Mouse (Mus musculus): ENCODE results near the gene Ctns. TPM values are rescaled to one million over a fixed set of nuclear protein-coding genes. Genes with fewer than 3 reads are reported as not detected.

Gene Ctns
- total and polyA plus RNA-seq, 2 experiments from 2014 or later, result 10.3 to 17.0 TPM

DNA sequence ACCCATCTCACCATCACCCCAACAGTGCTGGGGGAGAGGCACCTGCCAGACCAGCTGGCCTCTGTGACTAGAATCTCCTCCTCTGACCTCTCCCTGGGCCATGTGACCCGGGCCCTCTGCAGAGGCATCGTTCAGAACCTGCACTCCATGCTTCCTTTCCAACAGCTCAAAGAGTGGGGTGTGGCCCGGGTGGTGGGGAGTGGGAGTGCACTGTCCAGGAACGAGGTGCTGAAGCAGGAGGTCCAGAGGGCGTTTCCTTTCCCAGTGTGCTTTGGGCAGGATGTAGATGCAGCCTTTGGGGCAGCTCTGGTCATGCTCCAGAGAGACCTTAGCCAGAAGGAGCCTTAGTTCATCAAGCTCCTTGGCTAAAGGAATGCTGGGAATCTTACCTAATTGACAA lies 24.0 kb upstream of the Ctns start:
- DNase-seq (ENCODE audit: low spot score) (no peak), ATAC-seq (ENCODE audit: insufficient read depth, low read depth) (no peak)
- Histone ChIP-seq H3K9me3 (replicated peaks; ENCODE audit: control insufficient read depth, low read length) (no peaks in the 10 kb centered on the region), H3K4me1 (ENCODE audit: control insufficient read depth, insufficient read depth) (no peaks in the 10 kb centered on the region), H3K36me3 (replicated peaks; ENCODE audit: control insufficient read depth, insufficient read depth, low read length) (no peaks in the 10 kb centered on the region), H3K9ac (replicated peaks; ENCODE audit: low read depth, low read length) (no peak overlapping the region), H3K27ac (ENCODE audit: low read depth) (no peak overlapping the region), H3K4me2 (ENCODE audit: low read depth, low read length) (no peak overlapping the region), H3K27me3 (ENCODE audit: control insufficient read depth, insufficient read depth, low read length) (no peaks in the 10 kb centered on the region), H3K4me3 (ENCODE audit: low read depth, low read length) (no peak overlapping the region)
- TF ChIP-seq EP300 (IDR thresholded peaks at IDR 0.05; ENCODE audit: low read depth), result no peak
- TF ChIP-seq CTCF (IDR thresholded peaks at IDR 0.05; ENCODE audit: low read depth), result no peak
- 26% methylated on average over 5 of the region's 5 CpGs for WGBS

DNA sequence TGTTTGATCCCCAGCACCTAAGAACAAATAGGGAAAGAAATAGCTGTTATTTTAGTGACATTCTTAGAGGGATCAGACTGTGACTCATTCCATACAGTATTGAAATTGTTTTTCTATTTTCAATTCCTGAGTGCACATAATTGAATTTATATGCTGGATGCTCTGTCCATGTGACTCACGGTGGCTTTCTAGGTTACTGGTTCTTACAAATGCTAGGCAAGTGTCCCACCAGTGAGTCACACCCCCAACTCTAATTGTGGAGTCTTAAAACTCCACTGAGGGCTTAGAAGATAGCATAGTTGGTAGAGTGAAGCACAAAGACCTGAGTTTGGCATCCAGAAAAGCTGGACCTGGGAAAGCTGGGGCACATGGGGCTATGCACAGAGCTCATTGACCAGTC lies 21.8 kb upstream of the Ctns start:
- no peak for DNase-seq (ENCODE audit: low spot score)
- TF ChIP-seq EP300 (IDR thresholded peaks at IDR 0.05; ENCODE audit: low read depth) (no peak), CTCF (IDR thresholded peaks at IDR 0.05; ENCODE audit: low read depth) (no peak)
- no peak overlapping the region for H3K9ac ChIP-seq (replicated peaks; ENCODE audit: low read depth, low read length)
- ATAC-seq (ENCODE audit: insufficient read depth, low read depth), result no peak
- H3K4me1 ChIP-seq (ENCODE audit: control insufficient read depth, insufficient read depth), result no peaks in the 10 kb centered on the region
- no peak overlapping the region for H3K4me3 ChIP-seq (ENCODE audit: low read depth, low read length)
- WGBS, result 76% methylated on average over 1 of the region's 1 CpGs
- H3K36me3 ChIP-seq (replicated peaks; ENCODE audit: control insufficient read depth, insufficient read depth, low read length), result no peaks in the 10 kb centered on the region
- H3K27me3 ChIP-seq (ENCODE audit: control insufficient read depth, insufficient read depth, low read length), result no peaks in the 10 kb centered on the region
- no peak overlapping the region for H3K27ac ChIP-seq (ENCODE audit: low read depth)
- no peaks in the 10 kb centered on the region for H3K9me3 ChIP-seq (replicated peaks; ENCODE audit: control insufficient read depth, low read length)
- no peak overlapping the region for H3K4me2 ChIP-seq (ENCODE audit: low read depth, low read length)

DNA sequence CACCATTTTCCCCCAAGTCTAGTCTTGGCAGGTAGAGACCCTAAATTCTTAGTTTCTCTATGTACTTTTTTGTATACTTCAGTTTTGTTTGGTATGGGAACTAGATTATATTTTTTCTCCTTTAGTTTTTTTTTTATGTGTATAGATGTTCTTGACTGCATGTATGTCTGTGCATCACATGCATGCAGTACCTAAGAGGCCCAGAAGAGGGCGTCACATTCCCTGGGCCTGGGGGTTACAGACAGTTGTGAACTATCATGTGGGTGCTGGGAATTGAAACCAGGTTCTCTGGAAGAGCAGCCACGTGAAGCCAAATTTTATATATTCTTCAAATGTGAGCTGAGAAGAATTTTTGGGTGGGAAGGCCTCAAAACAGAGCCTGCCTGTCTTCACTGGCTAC lies 20.8 kb upstream of the Ctns start:
- Histone ChIP-seq H3K36me3 (replicated peaks; ENCODE audit: control insufficient read depth, insufficient read depth, low read length) (no peaks in the 10 kb centered on the region), H3K9me3 (replicated peaks; ENCODE audit: control insufficient read depth, low read length) (no peaks in the 10 kb centered on the region), H3K4me3 (ENCODE audit: low read depth, low read length) (no peak overlapping the region), H3K4me2 (ENCODE audit: low read depth, low read length) (no peak overlapping the region), H3K27me3 (ENCODE audit: control insufficient read depth, insufficient read depth, low read length) (no peaks in the 10 kb centered on the region), H3K27ac (ENCODE audit: low read depth) (no peak overlapping the region), H3K9ac (replicated peaks; ENCODE audit: low read depth, low read length) (no peak overlapping the region), H3K4me1 (ENCODE audit: control insufficient read depth, insufficient read depth) (no peaks in the 10 kb centered on the region)
- ATAC-seq (ENCODE audit: insufficient read depth, low read depth) (no peak), DNase-seq (ENCODE audit: low spot score) (no peak)
- WGBS, result 57% methylated on average over 2 of the region's 2 CpGs
- peak; percentile 7; the same call in 1 of the 2 replicates for TF ChIP-seq CTCF (IDR thresholded peaks at IDR 0.05; ENCODE audit: low read depth)
- no peak for TF ChIP-seq EP300 (IDR thresholded peaks at IDR 0.05; ENCODE audit: low read depth)

DNA sequence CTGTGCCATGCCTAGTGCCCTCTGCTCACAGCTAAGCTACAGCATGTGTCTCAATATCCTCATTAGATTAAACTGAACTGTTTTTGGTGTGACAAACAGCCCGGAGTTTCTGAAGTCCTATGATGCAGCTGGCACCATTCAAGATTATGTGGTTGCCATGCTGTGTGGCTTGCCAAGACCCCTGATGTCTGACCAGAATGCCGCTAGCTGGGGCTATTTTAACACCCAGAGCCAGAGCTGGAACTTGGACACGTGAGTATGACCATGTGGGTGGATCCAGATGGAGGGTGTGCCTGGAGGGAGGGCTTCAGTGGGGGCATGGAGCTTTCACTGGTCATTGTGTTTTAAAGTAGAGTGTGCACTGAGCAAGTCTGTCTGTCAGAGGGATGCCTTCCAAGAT lies 15.1 kb upstream of the Ctns start:
- Histone ChIP-seq H3K27ac (ENCODE audit: low read depth) (no peak overlapping the region), H3K9me3 (replicated peaks; ENCODE audit: control insufficient read depth, low read length) (no peaks in the 10 kb centered on the region), H3K36me3 (replicated peaks; ENCODE audit: control insufficient read depth, insufficient read depth, low read length) (no peaks in the 10 kb centered on the region), H3K4me2 (ENCODE audit: low read depth, low read length) (no peak overlapping the region), H3K27me3 (ENCODE audit: control insufficient read depth, insufficient read depth, low read length) (no peaks in the 10 kb centered on the region), H3K4me1 (ENCODE audit: control insufficient read depth, insufficient read depth) (no peaks in the 10 kb centered on the region), H3K9ac (replicated peaks; ENCODE audit: low read depth, low read length) (no peak overlapping the region), H3K4me3 (ENCODE audit: low read depth, low read length) (no peak overlapping the region)
- no peak for DNase-seq (ENCODE audit: low spot score)
- ATAC-seq (ENCODE audit: insufficient read depth, low read depth), result no peak
- TF ChIP-seq EP300 (IDR thresholded peaks at IDR 0.05; ENCODE audit: low read depth), result no peak
- TF ChIP-seq CTCF (IDR thresholded peaks at IDR 0.05; ENCODE audit: low read depth), result no peak
- 45% methylated on average over 3 of the region's 3 CpGs for WGBS

DNA sequence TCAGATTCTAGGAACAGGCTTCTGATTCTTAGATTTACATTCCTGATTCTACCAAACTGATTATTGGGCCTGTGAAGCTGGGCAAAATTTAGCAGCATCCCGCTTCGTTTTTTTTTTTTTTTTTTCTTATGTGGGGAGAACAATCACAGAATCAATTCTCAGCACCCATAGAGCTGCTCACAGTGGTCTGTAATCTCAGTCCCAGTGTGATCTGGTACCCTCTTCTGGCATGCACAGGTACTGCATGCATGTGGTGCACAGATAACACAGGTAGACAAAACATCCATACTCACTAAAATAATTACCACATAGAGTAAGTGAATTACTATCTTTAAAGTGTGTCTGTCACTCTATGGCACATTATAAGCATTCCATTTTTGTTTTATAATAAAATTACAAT lies 8.8 kb upstream of the Ctns start:
- no peak overlapping the region for H3K4me3 ChIP-seq (ENCODE audit: low read depth, low read length)
- ATAC-seq (ENCODE audit: insufficient read depth, low read depth) (no peak), DNase-seq (ENCODE audit: low spot score) (no peak)
- H3K27ac ChIP-seq (ENCODE audit: low read depth), result no peak overlapping the region
- no peak for TF ChIP-seq CTCF (IDR thresholded peaks at IDR 0.05; ENCODE audit: low read depth)
- H3K9ac ChIP-seq (replicated peaks; ENCODE audit: low read depth, low read length), result no peak overlapping the region
- H3K9me3 ChIP-seq (replicated peaks; ENCODE audit: control insufficient read depth, low read length), result 0 out of 2 replicates have a peak, but pooled peaks cover 3% of the 10 kb centered on the region
- no peaks in the 10 kb centered on the region for H3K27me3 ChIP-seq (ENCODE audit: control insufficient read depth, insufficient read depth, low read length)
- no peaks in the 10 kb centered on the region for H3K36me3 ChIP-seq (replicated peaks; ENCODE audit: control insufficient read depth, insufficient read depth, low read length)
- H3K4me1 ChIP-seq (ENCODE audit: control insufficient read depth, insufficient read depth), result no peaks in the 10 kb centered on the region
- WGBS, result 79% methylated on average over 2 of the region's 2 CpGs
- H3K4me2 ChIP-seq (ENCODE audit: low read depth, low read length), result no peak overlapping the region

DNA sequence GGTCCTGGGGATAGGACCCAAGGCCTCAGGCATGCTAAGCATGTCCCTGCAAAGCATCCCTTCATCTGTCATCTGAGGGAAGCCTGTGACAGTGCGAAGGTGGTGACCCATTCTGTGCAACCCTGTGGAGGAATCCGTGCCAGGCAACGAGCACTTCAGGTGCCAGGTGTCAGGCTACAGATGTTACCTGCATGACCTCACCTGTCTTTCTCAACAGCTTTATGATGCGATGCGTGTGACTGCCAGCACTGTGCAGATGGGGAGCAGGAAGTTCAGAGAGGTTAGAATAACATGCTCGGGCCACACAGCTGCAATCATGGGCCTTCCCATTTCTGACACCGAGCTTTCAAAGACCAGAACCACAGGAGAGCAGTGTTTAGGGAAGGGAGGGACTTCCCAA lies 6.4 kb upstream of the Ctns start:
- H3K27me3 ChIP-seq (ENCODE audit: control insufficient read depth, insufficient read depth, low read length), result no peaks in the 10 kb centered on the region
- no peak overlapping the region for H3K27ac ChIP-seq (ENCODE audit: low read depth)
- H3K9ac ChIP-seq (replicated peaks; ENCODE audit: low read depth, low read length), result no peak overlapping the region
- no peak for DNase-seq (ENCODE audit: low spot score)
- no peaks in the 10 kb centered on the region for H3K36me3 ChIP-seq (replicated peaks; ENCODE audit: control insufficient read depth, insufficient read depth, low read length)
- no peak overlapping the region for H3K4me3 ChIP-seq (ENCODE audit: low read depth, low read length)
- 0 out of 2 replicates have a peak, but pooled peaks cover 3% of the 10 kb centered on the region for H3K9me3 ChIP-seq (replicated peaks; ENCODE audit: control insufficient read depth, low read length)
- H3K4me1 ChIP-seq (ENCODE audit: control insufficient read depth, insufficient read depth), result no peaks in the 10 kb centered on the region
- WGBS, result 65% methylated on average over 7 of the region's 7 CpGs
- TF ChIP-seq CTCF (IDR thresholded peaks at IDR 0.05; ENCODE audit: low read depth) (no peak), EP300 (IDR thresholded peaks at IDR 0.05; ENCODE audit: low read depth) (no peak)
- H3K4me2 ChIP-seq (ENCODE audit: low read depth, low read length), result no peak overlapping the region
- ATAC-seq (ENCODE audit: insufficient read depth, low read depth), result no peak

Data from heart, postnatal 0 days (tissue).